Mouse (Mus musculus) thymus, postnatal 36 days (tissue): ENCODE measurements around the gene Fgf12.

ENCODE experiments used
- DNase-seq, 2 experiments: peaks; one replicate each; pipeline ENCODE4 v3.0.0; 2022; ENCODE audit warnings: mixed read lengths in 2 of 2

Fgf12 gene

DNA sequence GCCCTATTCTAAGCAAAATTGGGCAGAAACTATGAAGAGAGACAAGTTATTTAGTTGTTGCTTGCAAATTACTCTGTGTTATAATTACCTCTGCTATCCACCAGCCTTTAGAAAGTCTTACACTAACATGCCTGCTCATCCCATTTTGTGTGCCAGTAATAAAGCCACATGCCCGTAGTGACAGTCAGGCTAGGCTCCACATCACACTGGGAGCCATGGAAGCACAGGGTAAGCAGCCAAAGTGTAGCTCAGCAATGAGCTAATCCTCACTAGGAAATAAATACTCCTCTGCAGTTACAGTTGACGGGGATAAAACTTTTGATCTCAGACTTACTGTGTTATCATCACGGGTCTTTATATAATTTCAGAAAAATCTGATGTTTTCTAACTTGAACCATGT, 298.0 kb downstream of the Fgf12 start:
- DNase-seq, result no peak

DNA sequence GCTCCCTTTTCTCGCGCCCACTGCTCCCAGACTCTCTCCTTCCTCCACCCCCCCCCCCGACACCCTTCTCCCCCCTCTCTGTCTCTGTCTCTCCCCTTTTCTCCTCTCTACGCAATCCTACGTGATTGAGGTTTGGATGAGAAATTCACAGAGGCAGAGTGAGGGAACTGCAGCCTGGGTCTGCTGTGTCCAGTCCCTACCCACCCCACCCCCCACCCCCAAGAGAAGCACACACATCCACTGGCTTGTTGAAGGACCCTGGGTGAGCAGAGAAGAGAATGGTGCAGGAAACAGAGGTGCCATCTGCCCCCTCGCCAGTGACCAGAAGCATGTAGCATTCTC, 305.8 kb downstream of the Fgf12 start:
- DNase-seq, result no peak

DNA sequence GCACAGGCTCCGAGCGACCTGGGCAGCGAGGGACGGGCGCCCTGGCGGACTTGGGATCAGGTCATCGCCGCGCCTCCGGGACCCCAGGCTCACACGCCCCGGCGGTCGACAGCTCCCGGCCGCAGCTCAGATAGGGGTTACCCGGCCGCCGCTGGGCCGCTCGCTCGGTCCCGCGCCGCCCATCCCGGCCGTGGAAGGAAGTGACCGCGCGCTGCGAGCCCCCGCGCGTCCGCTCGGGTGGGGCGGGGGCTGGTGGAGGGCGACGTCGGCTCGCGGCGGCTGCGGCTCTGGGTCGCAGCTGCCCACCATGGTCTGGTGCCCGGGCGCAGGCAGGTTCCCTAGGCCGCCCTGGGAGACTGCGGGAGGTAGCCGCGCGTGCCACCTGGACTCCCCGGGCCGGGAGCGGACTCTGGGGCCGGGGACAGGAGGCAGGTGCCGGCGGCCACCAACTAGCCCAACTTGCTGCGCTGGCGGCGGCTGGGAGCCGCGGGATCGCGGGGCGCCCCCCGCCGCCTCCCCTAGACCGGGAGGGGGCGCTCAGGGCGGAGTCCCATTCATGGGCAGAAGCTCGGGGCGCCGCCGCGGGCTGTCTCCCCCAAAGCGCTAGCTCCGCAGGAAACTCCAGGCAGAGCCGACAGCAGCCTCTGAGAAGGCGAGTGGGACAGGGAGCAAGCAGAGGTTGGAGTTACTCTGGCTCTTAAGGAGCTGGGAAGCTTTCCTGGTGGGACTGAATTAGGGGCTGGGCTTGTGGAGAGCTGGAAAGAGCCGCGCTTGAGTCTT, 306.3 kb downstream of the Fgf12 start:
- DNase-seq, result no peak

DNA sequence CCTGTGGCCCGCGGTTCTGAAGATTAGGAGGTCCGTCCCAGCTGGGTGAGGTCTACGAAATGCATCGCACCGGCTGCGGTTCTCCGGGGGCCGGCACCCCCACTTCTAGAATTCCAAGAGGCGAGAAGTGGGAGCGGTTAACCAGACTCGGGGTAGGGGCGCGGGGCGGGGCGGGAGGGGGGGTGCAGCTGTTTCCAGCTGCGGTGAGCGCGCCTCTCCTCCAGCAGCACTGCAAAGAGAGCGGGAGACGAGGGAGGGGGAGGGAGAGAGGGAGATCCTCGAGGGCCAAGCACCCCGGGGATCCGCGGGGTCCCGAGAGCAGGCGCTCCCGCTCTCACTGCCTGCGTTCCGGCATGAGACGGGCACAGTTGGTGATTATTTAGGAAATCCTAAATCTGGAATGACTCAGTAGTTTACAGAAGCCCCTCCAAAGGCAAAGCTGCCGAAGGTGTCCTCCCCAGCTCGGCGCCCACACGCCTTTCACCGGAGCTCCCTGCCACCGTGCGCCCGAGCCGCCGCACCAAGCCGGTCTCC, 307.0 kb downstream of the Fgf12 start:
- no peak for DNase-seq

DNA sequence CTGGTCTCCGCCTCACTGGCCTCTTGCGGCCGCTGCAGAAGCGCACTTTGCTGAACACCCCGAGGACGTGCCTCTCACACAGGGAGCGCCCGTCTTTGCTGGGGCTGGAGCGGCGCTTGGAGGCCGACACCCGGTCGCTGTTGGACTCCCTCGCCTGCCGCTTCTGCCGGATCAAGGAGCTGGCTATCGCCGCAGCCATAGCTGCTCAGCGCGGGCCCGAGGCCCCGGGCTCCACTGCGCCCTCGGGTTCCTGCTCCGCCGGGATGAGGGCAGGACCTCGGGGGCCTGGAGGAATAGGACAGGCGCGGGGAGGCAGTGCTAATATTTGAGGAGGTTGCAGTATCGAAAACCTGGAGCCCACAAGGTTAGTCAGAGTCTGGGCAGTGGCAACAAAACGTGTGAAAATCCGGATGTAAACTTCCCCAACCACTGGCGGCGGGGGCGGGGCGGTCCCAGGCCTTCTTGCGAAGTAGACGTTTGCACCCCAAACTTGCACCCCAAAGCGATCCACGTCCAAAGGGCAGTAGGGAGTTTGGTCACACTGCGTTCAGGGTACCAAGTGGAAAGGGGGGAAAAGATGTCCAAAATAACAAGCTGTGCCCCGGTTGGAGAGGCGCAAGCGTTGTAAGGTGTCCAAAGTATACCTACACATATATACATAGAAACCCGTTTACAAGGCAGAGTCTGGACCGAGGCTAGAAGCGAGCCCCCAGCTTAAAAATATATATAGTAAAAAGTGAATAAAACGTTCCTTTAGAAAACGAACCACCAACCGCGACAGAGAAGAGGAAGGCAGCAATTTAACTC, 307.7 kb downstream of the Fgf12 start:
- DNase-seq, result no peak

DNA sequence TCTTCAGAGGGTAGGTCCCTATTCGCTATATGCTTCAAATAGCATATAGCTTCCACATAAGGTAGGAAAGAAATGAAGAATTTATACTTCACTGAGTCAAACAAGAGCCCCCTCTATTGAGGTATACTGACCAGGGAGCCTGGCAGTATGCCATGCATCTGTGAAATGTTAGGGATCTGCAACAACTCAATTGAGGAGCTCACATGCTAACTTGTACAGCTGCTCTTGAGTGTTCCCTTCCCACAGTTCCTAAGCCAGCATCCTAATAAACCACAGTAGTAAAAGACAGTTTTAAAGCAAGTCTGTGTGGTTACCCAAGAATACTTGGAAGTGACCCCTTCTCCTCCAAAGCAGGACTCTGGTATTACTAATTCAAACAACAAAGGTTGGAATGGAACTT, 331.3 kb downstream of the Fgf12 start:
- DNase-seq, result no peak

DNA sequence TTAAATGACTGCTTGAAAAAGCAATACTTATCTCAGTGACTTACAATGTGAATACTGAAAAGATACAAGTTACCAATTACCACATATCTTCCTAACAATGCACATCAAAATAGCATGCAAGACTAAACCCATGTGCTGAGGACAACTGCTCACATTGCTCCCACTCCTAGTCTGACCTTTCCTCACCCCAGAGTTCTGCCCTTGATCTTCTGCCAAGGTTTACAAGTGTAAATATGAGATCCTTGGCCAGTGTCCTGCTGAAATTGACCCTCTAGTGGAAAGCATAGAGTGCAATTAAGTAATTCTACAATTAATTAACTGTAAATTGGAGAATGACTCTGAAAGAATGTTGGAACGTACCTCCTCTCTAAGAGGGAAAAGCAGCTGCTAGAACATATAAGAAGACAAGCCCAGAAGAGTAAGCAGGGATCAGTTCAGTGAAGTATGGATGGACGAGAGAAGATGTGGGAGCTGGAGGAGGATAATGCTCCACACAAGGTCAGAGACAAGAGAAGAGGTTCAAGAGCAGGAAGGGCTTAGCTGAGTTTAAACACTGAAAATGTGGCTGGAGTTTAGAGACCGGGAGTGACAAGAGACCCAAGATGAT, 333.1 kb downstream of the Fgf12 start:
- no peak for DNase-seq

DNA sequence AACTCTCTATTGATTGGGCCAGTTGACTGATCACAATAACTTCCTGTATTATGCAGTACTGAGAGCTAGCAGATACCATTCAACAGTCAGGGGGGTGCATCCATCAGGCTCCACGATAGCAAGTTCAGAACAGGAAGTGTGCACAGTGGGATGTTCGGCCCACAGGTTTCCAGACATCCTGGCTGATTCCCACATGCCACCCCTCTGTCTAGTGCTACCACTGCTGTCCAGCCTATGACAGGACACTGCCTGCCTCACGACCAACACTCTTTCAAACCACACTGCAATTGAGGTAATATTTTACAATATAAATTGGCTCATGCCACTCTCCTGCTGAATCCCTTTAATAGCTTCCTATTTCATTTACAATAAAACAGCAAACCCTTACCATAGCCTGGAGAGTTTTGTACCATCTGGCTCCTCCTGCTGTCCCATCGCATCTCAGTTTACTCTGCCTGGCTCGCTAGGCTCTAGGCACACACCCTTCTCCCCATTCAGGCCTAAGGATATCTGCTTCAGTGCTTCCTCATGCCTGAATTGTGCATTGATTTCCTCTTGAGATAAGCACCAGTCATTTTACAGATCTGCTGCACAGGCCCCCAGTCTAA, 341.6 kb downstream of the Fgf12 start:
- no peak for DNase-seq

DNA sequence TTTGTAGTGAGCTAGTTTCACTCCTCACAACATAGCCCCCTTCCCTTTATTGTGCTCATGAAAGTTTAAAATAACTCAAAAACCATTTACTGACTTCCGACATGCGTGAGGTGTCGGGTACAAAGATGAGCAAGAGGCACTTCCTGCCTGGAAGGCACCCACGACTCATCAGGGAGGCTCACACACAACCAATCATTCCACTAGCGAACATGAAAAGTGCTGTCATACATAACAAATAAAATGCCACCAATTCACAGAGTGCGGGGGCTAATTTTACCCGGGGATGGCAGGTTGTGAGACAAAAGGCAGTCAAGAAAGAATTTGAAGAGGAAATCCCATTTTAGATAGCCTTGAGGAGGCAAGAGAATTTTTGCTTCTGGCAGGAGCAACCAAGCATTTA, 344.6 kb downstream of the Fgf12 start:
- no peak for DNase-seq

DNA sequence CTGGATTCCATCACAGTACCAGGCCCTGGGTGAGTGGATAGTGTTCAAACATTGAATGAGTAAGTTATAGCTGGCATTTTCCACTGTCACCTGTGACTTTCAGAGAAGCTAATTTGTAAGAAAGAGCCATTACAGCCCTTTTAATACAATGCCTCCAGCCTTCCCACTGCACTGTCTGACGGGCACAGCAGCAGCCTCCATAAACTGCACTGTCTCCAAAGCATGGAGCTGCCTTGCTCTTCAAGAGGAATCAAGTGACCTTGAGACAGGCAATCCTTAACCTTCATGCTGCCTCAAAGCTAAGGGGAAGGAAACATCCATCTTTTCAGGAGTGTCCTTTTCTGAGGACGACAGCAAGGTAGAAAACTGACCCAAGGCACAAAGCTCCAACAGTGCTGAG, 345.0 kb downstream of the Fgf12 start:
- DNase-seq, result no peak

DNA sequence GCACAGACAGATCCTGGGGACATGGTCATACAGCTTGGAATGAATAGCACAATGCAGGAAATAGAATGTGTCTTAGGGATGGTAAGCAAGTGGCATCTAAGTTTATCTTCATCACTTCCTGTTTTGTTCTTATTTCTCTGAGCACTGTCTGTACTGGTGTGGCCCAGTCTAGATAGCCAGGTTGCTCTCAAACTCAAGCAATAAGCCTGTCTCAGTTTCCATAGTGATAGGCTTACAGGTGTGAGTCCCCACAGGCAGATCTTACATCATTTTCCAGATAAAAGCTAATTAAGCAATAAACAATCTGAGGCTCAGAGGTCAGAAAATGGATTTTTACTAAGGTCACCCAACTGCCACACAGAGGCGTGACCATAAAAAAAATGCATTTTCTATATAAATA, 348.7 kb downstream of the Fgf12 start:
- no peak for DNase-seq

DNA sequence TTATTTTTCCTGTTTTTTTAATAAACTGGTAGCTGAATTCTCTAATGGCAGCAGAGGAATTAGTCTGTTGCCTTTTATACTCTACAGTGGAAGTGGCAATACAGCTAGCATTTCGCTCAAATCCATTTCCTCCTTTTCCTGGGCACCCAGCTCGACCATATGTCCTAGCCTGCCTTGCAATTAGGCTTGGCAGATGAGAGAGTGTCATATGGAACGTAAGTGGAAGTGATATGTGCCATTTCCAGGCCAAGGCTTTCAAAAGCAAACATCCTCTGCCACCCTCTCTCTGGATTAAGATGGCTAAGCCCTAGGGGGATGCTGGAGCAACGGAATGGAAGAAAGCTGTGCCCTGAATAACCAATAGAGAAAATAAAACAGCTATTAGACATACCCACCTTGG, 350.2 kb downstream of the Fgf12 start:
- no peak for DNase-seq

DNA sequence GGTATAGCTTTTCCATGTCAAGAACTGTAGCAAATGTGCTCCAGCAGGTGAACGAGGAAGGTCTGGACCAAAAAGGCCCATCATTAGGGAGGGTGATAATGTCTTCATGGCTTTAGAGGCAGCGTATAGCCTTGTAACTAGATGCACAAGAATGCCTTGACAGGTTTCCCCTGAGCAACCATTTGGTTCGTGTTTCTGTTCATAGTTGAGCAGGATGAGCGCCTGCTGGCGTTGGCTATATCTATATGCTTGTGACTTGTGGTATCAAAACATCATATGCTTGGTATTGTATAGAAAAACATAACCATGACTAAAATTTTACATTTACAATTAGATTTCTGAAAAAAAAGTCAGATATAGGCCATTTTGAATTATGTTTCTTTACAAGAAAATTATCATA, 361.6 kb downstream of the Fgf12 start:
- no peak for DNase-seq

DNA sequence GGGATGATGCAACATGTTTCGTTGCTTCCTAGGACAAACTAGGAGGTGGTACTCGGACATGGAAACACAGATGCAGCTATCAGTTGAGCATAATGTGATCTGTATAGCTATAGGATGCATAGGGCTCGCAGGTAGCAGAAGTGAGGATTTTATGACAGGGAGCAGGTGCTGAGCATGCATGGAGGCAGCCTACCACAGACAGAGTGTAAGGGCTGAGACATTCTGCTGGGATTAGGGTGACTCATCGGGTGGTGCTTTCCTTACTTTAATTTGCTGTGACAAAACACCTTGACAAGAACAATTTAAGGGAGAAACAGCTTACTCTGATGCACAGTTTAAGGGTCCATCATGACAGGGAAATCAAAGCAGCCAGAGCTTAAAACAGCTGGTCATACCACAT, 363.8 kb downstream of the Fgf12 start:
- no peak for DNase-seq

DNA sequence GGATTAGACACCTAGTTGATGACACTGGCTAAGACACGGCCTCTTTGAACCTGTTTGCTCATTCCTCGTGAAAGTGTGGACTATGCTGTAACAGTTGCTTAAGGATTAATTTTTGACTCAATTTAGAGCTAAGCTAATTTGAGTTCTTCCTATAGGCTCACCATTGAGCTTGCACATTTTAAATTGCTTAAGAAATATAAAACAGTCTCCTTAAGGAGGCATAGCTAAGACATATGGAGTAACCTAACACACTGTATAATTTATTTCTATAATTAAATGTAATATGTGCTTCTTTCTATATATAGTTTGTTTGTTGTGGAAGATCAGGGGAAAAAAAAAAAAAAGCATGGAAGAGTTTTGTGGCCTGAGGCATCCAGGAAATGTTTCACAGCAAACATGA, 378.1 kb downstream of the Fgf12 start:
- no peak for DNase-seq

DNA sequence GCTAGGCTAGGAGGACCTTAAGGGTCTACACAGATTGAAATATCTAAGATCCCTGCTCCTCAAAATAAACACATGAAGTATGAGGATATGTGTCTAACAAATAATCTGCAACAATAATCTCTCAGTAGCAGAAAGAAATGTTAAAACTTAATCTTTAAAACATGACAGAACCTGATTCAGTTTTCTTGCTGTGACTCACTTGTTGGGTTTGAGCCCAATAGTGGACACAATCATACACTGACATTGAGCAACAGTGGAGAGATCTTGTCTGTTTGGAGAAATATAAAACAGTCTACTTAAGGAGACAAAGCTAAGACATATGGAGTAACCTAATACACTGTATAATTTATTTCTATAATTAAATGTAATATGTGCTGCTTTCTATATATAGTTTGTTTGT, 379.6 kb downstream of the Fgf12 start:
- no peak for DNase-seq

DNA sequence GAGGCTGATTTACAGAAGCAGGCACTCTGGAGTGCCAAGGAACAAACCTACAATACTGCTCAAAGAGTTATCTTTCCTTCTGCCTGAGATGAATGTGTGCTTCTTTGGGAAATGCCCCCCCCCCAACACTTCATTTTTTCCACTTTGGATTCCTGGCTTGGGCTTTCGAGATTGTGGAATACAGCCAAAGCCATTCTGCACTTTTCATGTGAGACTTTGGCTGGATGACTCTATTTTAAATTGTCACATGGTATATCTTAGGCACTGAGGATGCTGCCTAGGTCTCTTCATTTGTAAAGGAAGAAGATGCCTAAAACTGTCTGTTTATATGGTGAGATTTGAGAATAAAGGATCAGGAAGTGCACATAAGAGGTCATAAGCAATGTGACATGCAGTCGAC, 402.2 kb downstream of the Fgf12 start:
- no peak for DNase-seq

DNA sequence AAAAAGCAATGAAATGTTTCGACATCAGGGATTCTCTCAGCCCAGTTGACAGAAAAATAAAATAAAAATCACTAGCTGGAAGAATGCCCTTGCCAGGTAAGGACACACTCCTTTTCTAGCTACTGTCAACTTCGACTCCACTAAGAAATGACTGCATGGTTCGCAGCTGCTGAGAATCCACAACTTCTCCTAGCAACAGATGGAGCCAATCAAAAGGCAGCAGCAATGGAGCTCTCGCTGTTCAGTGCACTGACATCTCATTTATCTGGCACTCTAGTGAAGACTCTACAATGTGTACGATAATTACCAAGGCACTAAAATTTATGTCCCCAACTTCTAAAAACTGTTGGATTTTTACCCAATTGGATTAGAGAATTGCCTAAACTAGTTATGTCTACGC, 407.5 kb downstream of the Fgf12 start:
- DNase-seq, result no peak

DNA sequence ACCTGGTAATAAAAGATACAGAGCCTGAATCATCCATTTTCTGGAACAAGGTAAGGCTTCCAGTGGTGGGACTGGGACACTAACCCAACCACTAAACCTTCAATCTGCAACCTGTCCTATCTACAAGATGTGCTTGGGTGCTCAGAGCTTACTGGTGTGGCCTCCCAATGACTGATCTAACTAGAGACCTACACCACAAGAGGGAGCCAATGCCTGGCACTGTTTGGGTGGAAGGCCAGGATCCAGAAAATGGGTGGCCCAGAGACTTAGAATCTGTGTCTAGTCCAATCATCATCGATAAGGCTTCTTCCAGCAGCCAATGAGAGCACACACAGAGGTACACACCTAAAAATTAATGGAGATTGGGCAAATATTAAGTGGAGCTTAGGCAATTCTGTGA, 414.9 kb downstream of the Fgf12 start:
- DNase-seq, result no peak

DNA sequence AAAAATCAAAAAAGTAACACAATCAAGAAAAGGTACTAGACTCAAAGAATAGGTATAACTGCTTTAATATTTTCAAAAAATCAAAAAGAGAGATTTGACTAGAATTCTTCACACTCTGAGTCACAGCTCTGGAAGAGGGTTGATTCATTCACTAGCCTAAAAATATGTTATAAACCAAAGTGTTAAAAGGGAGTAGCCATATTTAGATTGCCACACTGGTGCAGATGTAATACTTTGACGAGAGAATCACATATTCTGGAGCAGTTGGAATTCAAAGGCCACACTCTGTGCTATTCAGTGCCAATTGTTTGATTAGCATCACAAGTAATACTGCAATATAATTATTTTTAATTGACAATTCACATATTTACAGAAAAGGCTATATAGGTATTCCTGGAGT, 416.2 kb downstream of the Fgf12 start:
- no peak for DNase-seq

DNA sequence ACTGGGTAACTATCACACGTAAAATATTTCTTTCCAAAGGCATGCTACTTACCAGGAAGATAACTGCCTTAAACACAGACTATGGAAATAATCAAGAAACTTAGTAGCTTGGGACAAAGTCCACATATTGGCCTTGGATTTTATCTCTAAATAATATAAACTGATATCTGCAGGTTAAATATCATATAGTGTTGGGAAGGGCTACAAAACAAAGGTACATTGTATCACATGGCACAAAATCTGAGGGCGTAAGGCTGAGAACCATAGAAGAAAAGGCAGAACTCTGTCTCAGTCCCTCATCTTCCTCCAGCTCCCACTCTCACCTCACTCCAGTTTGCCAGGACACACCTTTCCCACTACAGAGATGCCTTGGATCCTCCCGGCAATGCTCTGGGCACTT, 417.8 kb downstream of the Fgf12 start:
- no peak for DNase-seq

DNA sequence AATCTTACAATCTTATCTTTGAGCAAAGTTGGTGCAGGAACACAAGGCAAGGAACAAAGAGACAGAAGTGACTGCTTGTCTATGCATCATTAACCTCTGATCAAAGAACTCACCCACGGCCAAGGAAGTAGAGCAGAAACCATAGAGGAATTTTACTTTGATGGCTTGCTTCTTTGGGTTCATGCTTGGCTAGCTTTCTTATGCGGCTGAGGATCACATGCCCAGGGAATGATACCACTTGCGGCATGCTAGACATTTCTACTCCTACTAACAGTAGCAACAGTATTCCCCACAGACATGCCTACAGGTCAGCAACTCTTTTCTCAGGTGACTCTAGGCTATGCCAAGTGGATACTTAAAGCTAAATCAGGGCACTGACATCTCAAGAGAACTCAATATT, 429.3 kb downstream of the Fgf12 start:
- no peak for DNase-seq

DNA sequence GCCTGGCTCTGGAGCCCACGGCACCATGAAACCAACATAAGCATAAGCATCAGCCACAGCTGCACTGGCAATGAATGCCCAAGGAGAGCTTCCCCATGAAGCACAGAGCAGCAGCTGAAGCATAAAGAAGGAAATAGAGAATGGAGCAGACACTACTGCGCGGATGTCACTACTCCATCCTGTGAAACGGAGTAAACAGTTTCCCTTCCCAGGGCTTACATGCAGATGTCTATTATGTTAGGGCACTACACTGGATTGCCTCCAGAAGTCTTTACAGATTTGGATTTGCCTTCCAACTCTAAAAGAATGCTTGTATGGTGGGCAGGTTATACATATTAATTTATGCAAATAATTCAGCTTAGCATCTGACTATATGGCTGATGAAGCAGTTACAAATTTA, 441.2 kb downstream of the Fgf12 start:
- DNase-seq, result no peak

DNA sequence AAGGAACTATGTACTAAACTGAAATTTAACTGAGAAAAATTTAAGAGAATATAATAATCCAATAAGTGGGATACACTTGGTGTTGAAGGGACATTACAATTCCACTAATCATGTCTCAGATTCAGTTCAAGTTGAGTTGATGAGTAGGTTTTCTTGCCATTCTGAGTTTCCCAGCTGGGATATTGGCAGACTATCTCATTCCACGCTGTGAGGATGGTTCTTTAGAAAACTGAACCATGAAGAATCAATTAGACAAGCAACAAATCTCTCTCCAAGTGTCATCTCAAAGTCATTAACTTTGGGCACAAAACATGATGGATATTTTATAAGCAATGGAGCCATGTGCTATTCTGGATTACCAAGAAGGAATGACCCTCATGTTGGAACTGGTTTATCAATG, 449.0 kb downstream of the Fgf12 start:
- no peak for DNase-seq
